Mouse (Mus musculus) urinary bladder, postnatal 25 days (tissue): ENCODE data around the gene Dynll2.

ENCODE experiments used
- DNase-seq: peaks from one replicate; pipeline ENCODE4 v3.0.0; 2022; ENCODE audit warnings: low spot score

The Dynll2 gene

DNA sequence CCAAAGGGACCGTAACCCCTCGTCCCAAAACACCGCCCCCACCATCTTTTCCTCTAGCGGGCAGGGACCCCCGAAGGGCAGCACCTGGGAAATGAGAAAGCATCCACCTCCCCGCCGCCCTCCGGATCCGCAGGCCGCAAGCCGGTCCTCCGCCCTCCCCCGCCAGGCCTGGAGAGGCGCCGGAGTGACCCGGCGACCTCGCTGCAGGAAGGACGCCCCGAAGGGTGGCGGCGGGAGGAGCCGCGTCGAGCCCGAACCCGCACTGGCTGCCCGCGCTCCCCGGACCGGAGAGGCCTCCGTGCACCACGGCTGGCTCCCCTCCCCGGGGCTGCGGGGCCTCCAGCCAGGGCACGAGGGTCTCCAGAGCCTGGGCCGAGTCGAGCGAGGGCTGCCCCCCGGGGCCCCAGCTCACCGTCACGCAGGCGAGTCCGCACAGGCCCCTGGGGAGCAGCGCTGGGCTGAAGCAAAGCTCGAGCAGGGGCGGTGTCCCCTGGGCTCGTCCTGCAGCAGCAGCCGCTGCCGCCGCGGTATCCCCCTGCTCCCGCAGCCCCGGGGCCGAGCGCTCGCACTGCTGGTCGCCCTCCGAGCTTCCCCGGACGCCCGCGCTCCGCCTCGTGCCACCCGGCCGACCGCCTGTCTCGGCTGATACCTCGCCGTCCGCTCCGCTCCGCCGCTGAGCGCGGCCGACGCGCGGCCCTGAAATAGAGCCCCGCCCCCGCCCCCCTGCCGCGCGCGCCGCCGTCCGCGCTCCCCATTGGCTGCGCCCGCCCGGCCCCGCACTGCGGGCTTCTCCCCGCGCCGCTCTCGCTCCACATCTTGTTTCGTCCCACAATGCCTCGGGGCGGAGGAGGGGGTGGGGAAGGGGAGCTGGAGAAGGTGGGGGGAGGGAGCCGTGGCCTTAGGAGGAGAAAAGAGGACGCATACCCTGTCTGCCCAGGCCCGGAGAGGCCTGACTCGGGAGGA, at the start of gene Dynll2:
Gene Dynll2, minus strand, starts transcription at position 703 of the 963 bp plus-strand sequence.
- DNase-seq, result peak; percentile 71

DNA sequence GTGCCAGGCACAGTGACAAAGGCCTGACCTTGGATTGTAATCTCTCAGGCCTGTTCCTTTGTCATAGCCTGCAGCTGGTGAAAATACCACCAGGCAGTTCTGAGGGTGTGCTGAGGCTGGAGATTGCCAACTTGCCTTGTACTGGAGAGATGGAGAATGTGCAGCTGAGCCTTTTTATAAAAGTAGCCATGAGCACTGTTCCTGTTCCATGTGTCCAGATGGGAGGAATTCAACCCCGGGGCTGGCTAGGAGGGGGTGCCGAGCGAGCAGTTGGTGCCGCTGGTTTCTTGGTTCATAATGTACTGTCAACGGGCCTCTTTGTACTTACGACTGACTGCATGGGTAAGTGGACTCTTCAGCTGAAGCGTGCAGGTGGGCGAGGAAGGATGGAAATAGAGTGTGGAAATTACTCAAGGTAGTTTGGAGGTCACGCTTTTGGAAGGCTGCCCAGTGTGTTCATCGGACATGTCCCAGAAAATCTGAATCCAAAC, 49.5 kb upstream of the Dynll2 start:
- no peak for DNase-seq

DNA sequence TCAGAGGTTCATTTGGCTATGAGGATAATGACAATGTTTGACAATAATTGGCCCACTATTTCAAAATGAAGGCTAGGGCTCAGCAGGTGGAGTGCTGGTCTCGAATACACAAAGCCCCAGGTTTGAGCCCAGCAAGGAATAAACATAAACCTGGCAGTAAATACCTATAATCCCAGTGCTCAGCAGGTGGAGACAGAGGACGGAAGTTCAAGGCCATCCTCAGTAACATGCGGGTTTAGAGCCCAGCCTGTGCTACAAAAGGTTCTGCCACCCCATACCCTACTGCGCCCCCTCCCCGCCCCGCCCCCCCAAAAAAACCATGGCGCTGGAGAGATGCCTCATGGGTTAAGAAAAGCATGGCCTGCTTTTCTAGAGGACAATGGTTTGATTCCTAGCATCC, 48.6 kb upstream of the Dynll2 start:
- DNase-seq, result no peak

DNA sequence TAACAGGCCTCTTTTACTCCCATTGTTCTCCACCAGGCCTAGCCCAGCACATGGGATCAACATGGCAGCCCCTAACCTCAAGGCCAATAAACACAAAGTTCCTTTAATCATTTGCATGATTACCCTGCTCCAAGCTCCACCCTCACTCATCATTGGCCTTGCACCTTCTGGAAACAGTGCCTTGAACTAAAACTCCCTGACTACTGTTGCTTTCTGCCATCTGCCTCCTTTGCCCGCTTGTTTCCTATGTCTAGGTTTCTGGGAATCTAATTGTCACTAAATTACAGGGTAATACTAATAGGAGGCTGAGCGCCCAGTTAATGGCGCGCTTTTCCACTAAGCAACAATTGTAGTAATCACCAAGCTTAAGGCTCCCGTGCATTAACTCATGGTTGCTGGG, 44.4 kb upstream of the Dynll2 start:
- DNase-seq, result no peak

DNA sequence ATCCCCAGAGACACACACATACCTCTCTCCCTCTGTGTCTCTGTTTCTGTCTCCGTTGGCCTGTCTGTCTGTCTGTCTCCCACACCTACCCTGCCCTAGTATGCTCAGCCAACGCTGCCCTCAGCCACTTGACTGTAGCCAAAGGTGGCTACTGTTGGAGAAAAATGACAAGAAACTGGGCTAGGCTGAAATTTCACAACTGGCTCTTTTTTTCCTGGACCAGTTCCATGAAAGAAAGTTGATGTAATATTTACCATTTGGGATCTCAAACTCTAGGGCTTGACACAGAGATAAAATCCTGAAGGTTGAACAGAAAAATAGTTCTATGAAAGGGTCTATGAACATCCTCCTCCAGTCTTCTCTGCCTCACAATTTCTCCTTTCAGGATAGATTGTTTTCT, 43.5 kb upstream of the Dynll2 start:
- no peak for DNase-seq

DNA sequence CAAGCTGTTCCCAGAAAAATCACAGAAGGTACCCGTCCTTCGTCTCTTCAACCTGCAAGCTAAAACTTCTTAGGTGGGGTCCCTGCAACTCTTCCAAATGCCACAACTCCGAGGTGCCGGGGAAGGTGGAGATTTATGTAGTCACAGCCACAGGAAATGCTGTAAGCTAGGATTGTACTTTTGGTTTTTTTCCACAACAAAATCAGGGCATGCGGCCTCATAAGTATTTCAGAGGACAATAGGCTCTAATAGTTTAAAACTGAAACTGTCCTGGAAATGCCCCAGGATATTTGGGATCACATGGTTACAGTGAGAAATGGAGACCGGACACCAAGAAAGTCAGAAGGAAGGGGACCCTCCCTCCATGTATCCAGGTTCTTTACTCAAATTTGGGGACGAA, 42.9 kb upstream of the Dynll2 start:
- DNase-seq, result no peak

DNA sequence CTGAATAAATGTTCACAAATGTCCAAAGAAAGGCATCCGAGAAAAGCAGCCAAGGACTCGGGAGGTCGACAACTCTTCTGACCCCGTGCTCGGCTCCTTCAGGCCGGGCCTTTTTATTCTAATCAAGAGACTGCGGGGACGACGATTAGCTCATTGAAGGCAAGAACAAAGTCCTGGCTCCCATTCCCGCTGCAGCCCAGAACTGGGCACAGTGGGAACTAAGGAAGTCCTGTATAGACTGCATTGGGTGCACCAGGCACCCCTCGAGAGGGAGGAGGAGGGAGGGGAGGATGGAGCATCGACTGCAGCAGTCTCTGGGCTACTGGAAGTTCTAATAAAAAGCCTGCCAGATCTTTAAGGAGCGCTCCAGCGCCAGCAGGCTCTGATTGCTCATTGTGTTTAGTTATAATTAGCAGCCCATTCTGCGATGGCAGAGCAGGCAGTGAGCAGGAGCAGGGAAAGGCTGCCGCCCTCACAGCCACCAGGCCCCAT, 40.9 kb upstream of the Dynll2 start:
- no peak for DNase-seq

DNA sequence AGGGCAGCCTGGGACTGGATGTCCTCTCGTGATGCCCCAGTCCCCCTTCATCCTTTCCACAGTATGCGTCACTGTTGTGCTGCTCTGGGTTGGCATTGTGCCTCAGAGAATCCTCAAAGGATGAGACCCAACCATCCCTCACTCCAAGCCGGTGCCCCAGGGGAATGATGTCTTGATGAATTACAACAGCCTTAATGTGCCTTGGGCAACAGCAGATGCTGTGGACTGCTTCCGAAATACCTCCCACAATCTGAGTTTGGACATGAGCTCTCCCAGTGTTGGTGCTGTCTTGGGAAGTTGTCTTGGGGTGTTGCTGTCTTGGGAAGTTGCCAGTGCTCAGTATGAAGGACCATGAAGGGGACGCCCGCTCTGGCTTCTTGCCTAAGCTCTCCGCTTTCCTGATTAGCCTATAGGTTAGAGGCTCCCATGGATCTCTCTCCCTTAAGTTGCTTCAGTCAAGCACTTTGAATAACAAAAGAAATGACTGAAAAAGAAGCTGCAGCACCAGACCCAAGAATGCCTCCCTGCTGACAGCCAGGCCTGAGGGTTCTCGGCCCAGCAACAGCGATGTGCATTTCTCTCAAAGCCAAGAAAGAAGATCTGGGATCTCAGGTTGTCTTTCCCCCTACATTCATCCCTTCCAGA, 40.2 kb upstream of the Dynll2 start:
- no peak for DNase-seq

DNA sequence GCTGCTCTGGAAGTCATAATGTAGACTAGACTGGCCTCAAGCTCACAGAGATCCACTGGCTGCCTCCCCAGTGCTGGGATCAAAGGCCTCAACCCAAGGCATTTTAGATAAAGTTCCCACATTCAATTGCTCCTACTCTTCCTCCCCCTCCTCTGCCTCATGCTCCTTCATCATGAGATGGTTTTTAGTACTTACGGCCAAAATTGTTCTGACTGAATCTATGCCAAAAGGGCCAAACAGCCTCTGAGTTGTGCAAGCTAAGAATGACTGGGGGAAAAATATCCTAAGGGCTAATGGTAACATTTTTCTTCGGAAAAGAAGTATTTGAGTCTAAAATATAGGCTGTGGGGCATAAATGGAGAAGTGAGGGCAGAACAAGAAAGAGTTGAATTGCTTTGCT, 36.6 kb upstream of the Dynll2 start:
- no peak for DNase-seq

DNA sequence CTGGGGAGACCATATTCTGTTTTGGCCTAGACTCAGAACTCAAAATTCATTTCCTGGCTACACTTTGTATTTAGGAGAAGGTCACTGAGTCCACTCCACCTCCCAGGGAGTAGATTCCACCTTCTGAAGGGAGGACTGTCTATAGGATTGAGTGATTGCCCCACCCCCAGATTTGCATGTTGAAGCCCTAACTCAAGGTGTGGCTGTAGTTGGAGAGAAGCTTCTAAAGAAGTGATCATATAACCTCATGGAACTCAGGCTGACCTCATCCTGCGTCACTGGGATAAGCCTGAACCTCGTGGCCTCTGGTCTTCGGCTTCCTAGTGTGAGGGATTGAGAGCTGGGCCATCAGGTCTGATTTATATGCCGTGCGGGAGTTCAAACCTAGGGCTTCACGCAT, 28.5 kb upstream of the Dynll2 start:
- DNase-seq, result no peak

DNA sequence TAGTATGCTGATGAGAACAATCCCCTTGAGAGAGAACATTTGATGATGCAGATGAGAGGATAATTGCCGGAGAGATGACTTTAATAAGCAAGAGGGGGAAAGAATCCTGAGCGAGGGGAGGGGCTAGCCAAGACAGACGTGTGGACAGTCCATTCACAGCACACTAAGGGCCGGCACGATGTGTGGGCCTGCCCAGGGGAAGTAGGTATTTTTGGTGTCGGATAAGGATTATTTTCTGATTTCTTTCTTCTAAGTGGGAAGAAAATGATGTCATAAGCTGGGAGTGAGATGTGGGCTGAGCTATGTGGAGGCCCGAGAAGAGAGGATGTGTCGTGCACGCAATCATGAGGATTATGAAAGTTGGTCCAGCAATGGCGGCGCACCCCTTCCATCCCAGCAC, 27.8 kb upstream of the Dynll2 start:
- no peak for DNase-seq

DNA sequence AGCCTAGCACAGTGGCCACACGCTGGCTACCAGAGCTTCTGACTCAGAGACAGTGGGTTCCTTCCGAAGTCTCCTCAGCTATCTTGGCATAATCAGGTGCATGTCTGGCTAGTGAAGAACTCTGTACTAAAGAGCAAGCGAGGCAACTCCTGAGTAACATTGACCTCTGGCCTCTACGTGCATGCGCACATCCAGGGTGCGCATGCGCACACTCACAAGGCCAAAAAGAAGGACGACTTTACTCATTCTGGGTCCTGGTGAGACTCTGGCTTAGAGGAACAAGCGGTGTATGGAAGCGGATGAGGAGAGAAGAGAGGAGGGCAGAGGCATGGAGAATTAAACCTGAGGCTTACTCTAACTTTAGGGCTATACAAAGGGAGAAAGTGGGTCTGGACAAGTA, 26.3 kb upstream of the Dynll2 start:
- no peak for DNase-seq

DNA sequence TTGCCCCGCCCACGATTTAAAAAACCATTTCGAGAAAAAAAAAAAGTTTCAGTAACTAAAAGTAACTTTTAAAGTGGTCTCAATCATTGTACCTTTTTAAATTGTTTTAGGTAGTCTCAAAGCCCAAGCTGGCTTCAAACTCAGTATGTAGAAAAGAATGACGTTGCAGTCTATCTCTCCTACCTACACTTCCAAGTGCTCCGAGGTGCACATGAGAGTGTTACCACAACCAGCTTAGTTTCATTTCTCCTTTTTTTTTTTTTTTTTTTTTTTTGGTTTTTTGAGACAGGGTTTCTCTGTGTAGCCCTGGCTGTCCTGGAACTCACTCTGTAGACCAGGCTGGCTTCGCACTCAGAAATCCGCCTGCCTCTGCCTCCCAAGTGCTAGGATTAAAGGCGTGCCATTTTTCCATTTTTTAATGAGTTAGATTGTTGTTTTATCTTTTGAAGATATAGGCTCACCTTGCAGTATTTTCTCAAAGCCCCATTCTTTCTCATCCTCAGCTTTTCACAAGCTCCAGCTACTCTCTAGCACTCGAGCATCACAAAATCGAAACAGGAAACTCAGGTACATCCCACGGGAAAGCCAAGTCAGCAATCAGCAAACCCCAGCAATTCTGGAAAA, 25.4 kb upstream of the Dynll2 start:
- DNase-seq, result no peak

DNA sequence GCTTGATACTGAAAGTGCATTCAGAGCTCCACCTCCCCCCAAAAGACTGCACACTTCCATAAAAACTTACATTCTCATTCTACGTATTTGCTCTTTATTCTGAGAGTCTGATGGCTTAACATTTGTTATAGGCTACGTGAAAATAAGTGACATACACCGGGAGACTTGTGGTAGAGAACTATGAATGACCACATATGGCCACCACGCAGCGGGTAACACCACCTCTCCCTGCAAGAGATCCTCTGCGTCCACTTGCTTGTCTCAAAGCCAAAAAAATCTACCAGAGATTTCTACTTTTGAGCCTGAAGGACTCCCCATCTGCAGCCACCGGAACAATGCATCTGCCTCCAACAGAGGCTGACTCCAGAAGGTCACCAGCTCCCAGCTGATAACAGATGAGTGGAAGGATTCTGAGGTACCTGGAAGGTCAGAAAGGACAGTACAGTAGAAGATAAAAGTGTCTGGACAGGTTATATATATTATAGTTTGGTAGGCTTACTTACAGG, 24.6 kb upstream of the Dynll2 start:
- no peak for DNase-seq

DNA sequence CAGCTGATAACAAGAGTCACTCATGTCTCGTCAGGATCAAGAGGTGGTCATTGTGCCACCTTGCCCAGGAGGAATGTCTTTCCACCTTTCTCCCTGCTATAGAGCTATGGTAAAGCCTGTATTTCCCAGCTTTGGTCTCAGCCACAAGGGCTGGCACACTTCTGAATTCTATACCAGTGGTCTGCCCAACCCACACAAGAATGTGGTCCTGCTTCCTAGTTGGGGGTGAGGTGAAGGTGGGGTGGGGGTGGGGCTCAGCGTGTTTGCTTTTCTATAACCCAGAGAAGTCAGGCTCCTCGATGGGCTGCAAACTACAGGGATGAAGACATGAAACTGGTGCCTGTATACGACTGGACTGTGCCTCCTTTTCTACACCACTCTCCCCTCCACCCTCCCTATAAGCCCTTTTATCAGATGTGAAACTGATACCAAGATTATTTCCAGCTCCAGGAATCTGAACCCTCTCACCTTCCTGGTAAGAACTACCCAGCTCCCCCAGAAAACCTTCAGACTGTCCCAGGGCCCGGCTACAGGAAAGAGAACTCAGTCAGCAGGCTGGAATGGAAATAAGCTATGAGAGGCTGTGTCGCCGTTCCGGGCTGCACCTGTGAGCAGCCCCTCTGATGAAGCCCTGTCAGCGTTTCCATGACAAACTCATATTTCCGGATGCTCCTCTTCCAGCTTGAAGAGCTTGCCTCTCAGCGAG, 24.0 kb upstream of the Dynll2 start:
- no peak for DNase-seq

DNA sequence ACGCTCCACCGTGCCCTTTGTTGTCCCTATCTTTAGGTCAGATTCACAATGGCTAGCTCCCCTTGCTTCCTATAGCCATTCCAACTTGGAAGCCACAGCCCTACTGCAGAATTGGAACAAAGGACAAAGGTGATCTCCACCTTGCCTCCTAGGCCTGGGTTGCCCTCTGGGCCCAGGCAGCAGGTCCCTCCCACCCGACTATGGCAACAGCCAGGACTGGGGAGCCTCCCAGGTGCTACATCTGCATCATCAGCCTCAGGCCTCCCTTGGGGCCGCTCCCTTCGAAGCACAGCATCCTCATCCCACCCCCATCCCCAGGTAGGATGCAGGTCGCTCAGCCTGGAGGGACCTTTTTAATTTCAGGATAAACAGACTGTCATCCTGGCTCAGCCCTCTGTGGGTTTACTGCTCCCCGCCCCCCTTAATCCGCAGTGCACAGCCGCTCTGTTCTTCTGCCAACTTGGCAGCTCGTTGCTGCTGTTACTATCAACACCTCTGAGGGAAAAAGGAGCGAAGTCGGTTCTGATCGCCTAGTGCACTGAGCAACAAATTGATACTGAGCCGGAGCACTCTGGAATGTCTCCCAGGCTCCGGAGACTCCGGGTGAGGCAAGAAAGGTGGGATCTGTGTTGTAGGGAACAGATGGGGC, 22.3 kb upstream of the Dynll2 start:
- DNase-seq, result no peak

DNA sequence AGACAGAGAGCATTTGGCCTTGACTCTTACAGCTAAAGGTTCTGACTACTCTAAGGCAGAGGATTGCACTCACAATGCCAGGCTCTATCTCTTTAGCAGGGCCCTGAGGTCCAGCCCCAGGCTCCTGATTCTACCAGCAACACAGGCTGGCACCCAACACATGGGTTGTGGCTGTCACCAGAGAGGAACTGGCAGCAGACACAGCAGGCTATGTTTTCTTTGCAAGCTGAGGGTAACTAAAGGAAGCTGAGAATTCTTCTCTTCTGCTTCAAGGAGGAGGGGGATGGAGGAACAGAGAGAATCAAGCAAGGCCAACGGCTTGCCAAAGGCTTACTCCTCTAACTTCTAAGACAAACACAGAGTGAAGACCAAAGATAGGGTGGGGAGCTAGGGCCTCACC, 21.3 kb upstream of the Dynll2 start:
- no peak for DNase-seq

DNA sequence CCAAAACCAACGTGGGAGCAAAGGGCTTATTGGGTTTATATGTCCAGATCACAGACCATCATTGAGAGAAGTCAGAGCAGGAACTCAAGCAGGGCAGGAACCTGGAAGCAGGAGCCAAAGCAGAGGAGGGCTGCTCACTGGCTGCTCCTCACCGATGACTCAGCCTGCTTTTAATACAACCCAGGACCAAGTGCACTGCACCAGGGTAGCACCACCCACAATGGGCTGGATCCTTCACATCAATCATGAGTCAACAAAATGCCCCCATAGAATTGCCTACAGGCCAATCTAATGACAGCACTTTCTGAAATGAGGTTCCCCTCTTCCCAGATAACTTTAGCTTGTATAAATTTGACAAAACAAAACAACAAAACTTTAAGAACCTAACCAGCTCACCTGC, 16.8 kb upstream of the Dynll2 start:
- no peak for DNase-seq

DNA sequence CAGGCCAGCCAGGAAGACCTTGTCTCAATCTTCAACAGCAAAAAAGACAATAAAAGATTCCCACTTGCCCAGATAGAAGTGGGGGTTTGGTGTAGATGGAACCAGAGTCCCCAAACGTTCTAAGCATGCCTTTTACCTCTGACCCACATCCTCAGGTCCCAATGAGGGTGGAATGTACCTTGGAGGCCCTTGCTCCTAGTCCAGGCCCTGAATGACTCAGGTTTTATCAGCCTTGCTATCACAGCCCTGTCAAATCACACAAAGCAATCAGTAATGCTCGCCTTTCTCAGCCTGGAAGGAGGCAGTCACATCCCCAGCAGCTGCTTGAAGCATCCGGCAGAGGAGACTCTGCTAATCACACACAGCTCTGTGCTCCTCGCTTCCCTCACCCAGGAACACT, 15.4 kb upstream of the Dynll2 start:
- peak; percentile 22 for DNase-seq

DNA sequence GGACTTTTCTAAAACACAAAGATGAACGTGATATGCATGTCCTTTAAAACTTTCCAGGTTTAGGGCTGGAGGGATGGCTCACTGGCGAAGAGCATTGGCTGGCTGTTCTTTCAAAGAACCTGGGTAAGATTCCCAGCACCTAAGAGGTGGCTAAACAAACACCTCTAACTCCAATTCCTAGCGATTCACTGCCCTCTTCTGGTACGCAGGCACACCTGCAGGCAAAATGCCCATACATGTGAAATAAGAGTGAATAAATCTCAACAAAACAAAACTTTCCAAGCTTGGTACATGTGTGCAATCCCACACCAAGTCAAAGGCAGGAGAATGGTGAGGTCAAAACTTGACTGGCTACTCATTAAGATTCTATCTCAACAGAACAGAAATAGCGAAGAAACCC, 12.4 kb upstream of the Dynll2 start:
- no peak for DNase-seq

DNA sequence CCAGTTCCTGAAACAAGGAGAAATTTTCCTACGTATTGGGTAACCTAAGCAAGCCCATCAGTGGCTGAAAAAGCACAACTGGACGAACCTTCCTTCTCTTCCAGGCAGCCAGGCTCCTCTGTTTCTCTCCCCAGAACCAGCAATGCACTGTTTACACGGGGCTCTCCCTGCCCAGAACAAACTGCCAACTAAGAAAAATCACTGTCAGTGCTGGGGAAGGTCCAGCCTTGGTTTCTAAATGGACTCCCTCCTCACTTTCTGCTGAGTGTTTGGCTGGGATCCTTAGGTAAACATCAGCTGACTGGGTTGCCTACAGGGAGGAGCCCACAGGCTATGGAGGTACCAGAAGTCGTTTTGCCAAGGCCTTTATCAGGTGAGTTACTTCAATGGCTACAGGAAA, 4.5 kb upstream of the Dynll2 start:
- no peak for DNase-seq
